ENCODE assay signal across 8 mouse cellular contexts in genomic region chr3:102763713-102764400, GRCm38 (mm10). TPM values are rescaled to one million over a fixed set of nuclear protein-coding genes. Genes with fewer than 3 reads are reported as not detected.
A peak's percentile ranks its signal among the peaks of the same experiment; 100 is the strongest.
DNase-seq lines count a peak whose midpoint lies in the region; ATAC-seq and TF ChIP-seq lines count a peak whose summit lies in the region.
"Had no signal": no experiment of that assay in that cellular context is flagged by ENCODE, and none has a peak within 500 bp of the region (broad histone marks: within the 10 kb centered on the region; RNA-seq: fewer than 3 reads in every experiment).

No protein-coding gene starts in this region.

- H3K9ac ChIP-seq in forebrain, embryonic 16.5 days (replicated peaks; ENCODE audit: low read depth, low read length), result no peak overlapping the region
- H3K9ac ChIP-seq in stomach, postnatal 0 days (ENCODE audit: low read length), result no peak overlapping the region

- 0 out of 2 replicates have a peak, but pooled peaks have one; percentile 8 for TF ChIP-seq CTCF in stomach, postnatal 0 days (IDR thresholded peaks at IDR 0.05; ENCODE audit: low read depth)

- H3K36me3 ChIP-seq in forebrain, embryonic 16.5 days (ENCODE audit: control insufficient read depth, insufficient read depth), result no peaks in the 10 kb centered on the region; the same call in 1 of the 2 replicates
- H3K36me3 ChIP-seq in stomach, postnatal 0 days (ENCODE audit: control insufficient read depth, insufficient read depth, low read length), result peaks cover 3% of the 10 kb centered on the region; the same call in 1 of the 2 replicates

- TF ChIP-seq EP300 in stomach, postnatal 0 days (optimal IDR thresholded peaks at IDR 0.05), result no peak

- 31% methylated on average over 10 of the region's 10 CpGs for WGBS in forebrain, embryonic 16.5 days
- 36% methylated on average over 10 of the region's 10 CpGs for WGBS in stomach, postnatal 0 days

- intact Hi-C loops in heart, postnatal 36 days (cut with DNase I), result no loop called here

- H3K9me3 ChIP-seq in forebrain, embryonic 16.5 days (ENCODE audit: control insufficient read depth, low read length), result no peaks in the 10 kb centered on the region
- H3K9me3 ChIP-seq in stomach, postnatal 0 days (ENCODE audit: control insufficient read depth, low read length), result no peaks in the 10 kb centered on the region

- no peak overlapping the region for H3K4me2 ChIP-seq in forebrain, embryonic 16.5 days (ENCODE audit: low read length)
- no peak overlapping the region for H3K4me2 ChIP-seq in stomach, postnatal 0 days (replicated peaks; ENCODE audit: low read depth)

- DNase-seq in testis, postnatal 10 days (ENCODE audit: low spot score), result peak; percentile 39
- no peak for DNase-seq in testis, postnatal 14 days (ENCODE audit: low spot score)
- peak; percentile 33 to 44 for DNase-seq in heart, postnatal 36 days
- no peak for DNase-seq in stomach, postnatal 0 days (ENCODE audit: low spot score)
- no peak for DNase-seq in thymus, postnatal 4 days
- DNase-seq in adrenal gland, adult 18-20 months (ENCODE audit: low spot score in 2 of 2), result no peak

- ATAC-seq in forebrain, embryonic 16.5 days, result peak; percentile 87
- no peak for ATAC-seq in stomach, postnatal 0 days (ENCODE audit: low FRiP score, low TSS enrichment)

- peaks cover 15% of the 10 kb centered on the region for H3K4me1 ChIP-seq in forebrain, embryonic 16.5 days (replicated peaks; ENCODE audit: control insufficient read depth, insufficient read depth, low read length)
- H3K4me1 ChIP-seq in stomach, postnatal 0 days (replicated peaks; ENCODE audit: control insufficient read depth, insufficient read depth), result no peaks in the 10 kb centered on the region

- H3K27ac ChIP-seq in forebrain, embryonic 16.5 days (ENCODE audit: low read length), result peak overlapping the region; percentile 76
- H3K27ac ChIP-seq in stomach, postnatal 0 days (replicated peaks), result no peak overlapping the region

- H3K4me3 ChIP-seq in forebrain, embryonic 16.5 days (replicated peaks; ENCODE audit: low read length), result no peak overlapping the region
- no peak overlapping the region for H3K4me3 ChIP-seq in stomach, postnatal 0 days (ENCODE audit: low read depth, low read length)

- no peaks in the 10 kb centered on the region for H3K27me3 ChIP-seq in forebrain, embryonic 16.5 days (replicated peaks; ENCODE audit: control insufficient read depth, insufficient read depth, low read length)
- H3K27me3 ChIP-seq in stomach, postnatal 0 days (ENCODE audit: control insufficient read depth, insufficient read depth, low read length), result no peaks in the 10 kb centered on the region

RNA-seq across cellular contexts. Expression of gene Tshb, which starts 18.7 kb away (rescaled TPM):
- 0.24 and 0.48 TPM in 2 replicates for polyA plus RNA-seq in forebrain, embryonic 16.5 days (2015; fragmentation: Nextera tagmentation; extraction: Ambion mirVana)
- not detected for total RNA-seq in heart, postnatal 36 days (2021)
- polyA plus RNA-seq in stomach, postnatal 0 days (2015; fragmentation: Nextera tagmentation; extraction: Ambion mirVana), result 0.15 and 0.30 TPM in 2 replicates
- not detected for total RNA-seq in adrenal gland, adult 18-20 months (2021)
- total RNA-seq: gastrocnemius, adult 8-10 months had no signal

RNA-seq across cellular contexts. Expression of gene Tspan2, which starts 29.5 kb away (rescaled TPM):
- 9.1 and 9.4 TPM in 2 replicates for polyA plus RNA-seq in forebrain, embryonic 16.5 days (2015; fragmentation: Nextera tagmentation; extraction: Ambion mirVana)
- 10 to 100 TPM; 13.2 to 15.0 TPM for total RNA-seq in heart, postnatal 36 days (2021)
- 20.7 and 21.3 TPM in 2 replicates for polyA plus RNA-seq in stomach, postnatal 0 days (2015; fragmentation: Nextera tagmentation; extraction: Ambion mirVana)
- 1 to 10 TPM; 4.8 to 6.9 TPM for total RNA-seq in adrenal gland, adult 18-20 months (2021)

Comparison
In these comparisons a context has a peak if more than half of its experiments do, and no peak if none do; other contexts are left out.
1. DNase-seq: peak in testis, postnatal 10 days (single experiment) and heart, postnatal 36 days (2 of 2); none in testis, postnatal 14 days (single experiment), stomach, postnatal 0 days (single experiment), thymus, postnatal 4 days (single experiment) and adrenal gland, adult 18-20 months (0 of 2).